Mouse (Mus musculus): ENCODE data around the gene Fkbp1a. TPM values are rescaled to one million over a fixed set of nuclear protein-coding genes. Genes with fewer than 3 reads are reported as not detected.

The Fkbp1a gene
- total and polyA plus RNA-seq, 3 experiments: 26.2 to 1,080 (median 304) TPM

- Histone ChIP-seq H3K27ac (ENCODE audit: control insufficient read depth, low read depth, low read length) (peak overlapping the region; percentile 66), H3K9ac (ENCODE audit: control insufficient read depth, low read depth, low read length, poor library complexity, severe bottlenecking) (peak overlapping the region; percentile 1; the same call in 1 of the 2 replicates), H3K9me3 (replicated peaks; ENCODE audit: insufficient read depth, low read length) (no peaks in the 10 kb centered on the region), H3K27me3 (ENCODE audit: control insufficient read depth in 1 of 2, insufficient read depth in 2 of 2, low read length in 2 of 2) (no peaks in the 10 kb centered on the region), H3K79me2 (ENCODE audit: control insufficient read depth, insufficient read depth, low read length, poor library complexity) (no peaks in the 10 kb centered on the region), H3K4me3 (ENCODE audit: control insufficient read depth in 1 of 2, insufficient read depth in 1 of 2, low read depth in 2 of 2, low read length in 2 of 2) (no peak overlapping the region), H3K4me1 (ENCODE audit: control insufficient read depth in 1 of 2, insufficient read depth in 2 of 2, low read length in 2 of 2) (peaks cover 11 to 41% of the 10 kb centered on the region in 2 experiments), H3K36me3 (ENCODE audit: control insufficient read depth in 1 of 2, insufficient read depth in 2 of 2, low read length in 2 of 2) (peaks cover 0 to 26% of the 10 kb centered on the region in 2 experiments; a peak in 2 of 4 replicates)
- peak; percentile 95 for DNase-seq (ENCODE audit: low read depth, low spot score)
- TF ChIP-seq MAX (IDR thresholded peaks at IDR 0.05; ENCODE audit: low read length): no peak
- peak; percentile 34; the same call in 1 of the 2 replicates for TF ChIP-seq MAFK (IDR thresholded peaks at IDR 0.05; ENCODE audit: borderline replicate concordance, low read depth, low read length)
- TF ChIP-seq ETS1 (IDR thresholded peaks at IDR 0.05; ENCODE audit: low read depth, low read length): peak; percentile 97
- no peak for TF ChIP-seq ZMIZ1 (IDR thresholded peaks at IDR 0.05; ENCODE audit: low read depth, low read length)
- no peak for TF ChIP-seq GABPA (IDR thresholded peaks at IDR 0.05; ENCODE audit: low read depth, low read length)
- TF ChIP-seq POLR2A (IDR thresholded peaks at IDR 0.05; ENCODE audit: control insufficient read depth in 1 of 2, insufficient read depth in 1 of 2, low read depth in 1 of 2, low read length in 2 of 2, poor library complexity in 1 of 2): no peak
- no peak for TF ChIP-seq KAT2A (conservative IDR thresholded peaks at IDR 0.05; ENCODE audit: low read depth, low read length)
- TF ChIP-seq MYB (IDR thresholded peaks at IDR 0.05; ENCODE audit: low read depth, low read length): no peak
- TF ChIP-seq JUND (IDR thresholded peaks at IDR 0.05; ENCODE audit: low read depth, low read length): no peak
- no peak for TF ChIP-seq NRF1 (IDR thresholded peaks at IDR 0.05; ENCODE audit: insufficient read depth, low read depth, low read length, poor library complexity, severe bottlenecking)
- no peak for TF ChIP-seq TBP (IDR thresholded peaks at IDR 0.05; ENCODE audit: low read depth, low read length)
- peak; percentile 97 for TF ChIP-seq GATA1 (IDR thresholded peaks at IDR 0.05; ENCODE audit: low read depth, low read length)
- no peak for TF ChIP-seq ZNF384 (IDR thresholded peaks at IDR 0.05; ENCODE audit: low read depth, low read length)
- TF ChIP-seq TAL1 (IDR thresholded peaks at IDR 0.05; ENCODE audit: low read length): peak; percentile 89
- peak; percentile 90 for TF ChIP-seq RCOR1 (IDR thresholded peaks at IDR 0.05; ENCODE audit: low read depth, low read length)
- no peak for TF ChIP-seq ZKSCAN1 (IDR thresholded peaks at IDR 0.05; ENCODE audit: low read depth, low read length)
- no peak for TF ChIP-seq ZC3H11A (IDR thresholded peaks at IDR 0.05; ENCODE audit: low read depth, low read length)
- no peak for TF ChIP-seq POLR2AphosphoS2 (IDR thresholded peaks at IDR 0.05; ENCODE audit: low read length)
- TF ChIP-seq CTCF (IDR thresholded peaks at IDR 0.05 in 2 of 3, conservative IDR thresholded peaks at IDR 0.05 in 1 of 3; ENCODE audit: control insufficient read depth in 1 of 3, insufficient read depth in 1 of 3, low read depth in 2 of 3, low read length in 3 of 3, poor library complexity in 1 of 3, severe bottlenecking in 1 of 3): no peak
- no peak for TF ChIP-seq NELFE (IDR thresholded peaks at IDR 0.05; ENCODE audit: low read depth, low read length)
- TF ChIP-seq MYC (IDR thresholded peaks at IDR 0.05; ENCODE audit: low read depth, low read length): peak; percentile 65; the same call in 1 of the 2 replicates
- TF ChIP-seq SIN3A (IDR thresholded peaks at IDR 0.05; ENCODE audit: low read length): peak; percentile 81
- TF ChIP-seq CHD1 (IDR thresholded peaks at IDR 0.05; ENCODE audit: low read depth, low read length): no peak
- no peak for TF ChIP-seq SMC3 (IDR thresholded peaks at IDR 0.05; ENCODE audit: low read depth, low read length)
- TF ChIP-seq BHLHE40 (IDR thresholded peaks at IDR 0.05; ENCODE audit: borderline replicate concordance, low read depth, low read length): no peak
- no peak for TF ChIP-seq UBTF (IDR thresholded peaks at IDR 0.05; ENCODE audit: borderline replicate concordance, insufficient read depth, low read depth, low read length)
- no peak for TF ChIP-seq ELF1 (IDR thresholded peaks at IDR 0.05; ENCODE audit: low read depth, low read length)
- peak; percentile 53 for TF ChIP-seq MXI1 (IDR thresholded peaks at IDR 0.05; ENCODE audit: low read depth, low read length)
- TF ChIP-seq RAD21 (IDR thresholded peaks at IDR 0.05; ENCODE audit: low read depth, low read length): no peak
- peak; percentile 58; the same call in 1 of the 2 replicates for TF ChIP-seq MAZ (IDR thresholded peaks at IDR 0.05; ENCODE audit: low read depth, low read length)
- TF ChIP-seq USF1 (IDR thresholded peaks at IDR 0.05; ENCODE audit: low read depth, low read length): no peak
- no peak for TF ChIP-seq USF2 (IDR thresholded peaks at IDR 0.05; ENCODE audit: borderline replicate concordance in 1 of 2, insufficient read depth in 1 of 2, low read depth in 1 of 2, low read length in 2 of 2)
- no peak for TF ChIP-seq MEF2A (IDR thresholded peaks at IDR 0.05; ENCODE audit: extremely low read depth, insufficient replicate concordance, low read depth, low read length, poor library complexity, severe bottlenecking)
- peak; percentile 70 for TF ChIP-seq E2F4 (IDR thresholded peaks at IDR 0.05; ENCODE audit: borderline replicate concordance, low read depth, low read length)
- no peak for TF ChIP-seq POLR2AphosphoS5 (IDR thresholded peaks at IDR 0.05; ENCODE audit: borderline replicate concordance, low read depth, low read length)
- TF ChIP-seq HCFC1 (IDR thresholded peaks at IDR 0.05; ENCODE audit: low read depth, low read length): peak; percentile 9; the same call in 1 of the 2 replicates
Observed at GRCm38 (mm10) chr2:151530378-151531230, 11.7 kb upstream of the Fkbp1a start.
